Mouse (Mus musculus): ENCODE results near the gene Sorcs1. TPM values are rescaled to one million over a fixed set of nuclear protein-coding genes. Genes with fewer than 3 reads are reported as not detected.

The Sorcs1 gene
- total and polyA plus RNA-seq, 2 experiments from 2014 or later: 0.51 to 1.1 TPM

GRCm38 (mm10) chr19:50534031-50534430, 144.4 kb downstream of the Sorcs1 start:
- DNase-seq (ENCODE audit: low spot score) (no peak), ATAC-seq (ENCODE audit: insufficient read depth, low read depth) (no peak)
- Histone ChIP-seq H3K27me3 (ENCODE audit: control insufficient read depth, insufficient read depth, low read length) (no peaks in the 10 kb centered on the region), H3K4me1 (ENCODE audit: control insufficient read depth, insufficient read depth) (no peaks in the 10 kb centered on the region), H3K4me2 (ENCODE audit: low read depth, low read length) (no peak overlapping the region), H3K27ac (ENCODE audit: low read depth) (no peak overlapping the region), H3K36me3 (replicated peaks; ENCODE audit: control insufficient read depth, insufficient read depth, low read length) (no peaks in the 10 kb centered on the region), H3K4me3 (ENCODE audit: low read depth, low read length) (no peak overlapping the region), H3K9me3 (replicated peaks; ENCODE audit: control insufficient read depth, low read length) (no peaks in the 10 kb centered on the region), H3K9ac (replicated peaks; ENCODE audit: low read depth, low read length) (no peak overlapping the region)
- no peak for TF ChIP-seq CTCF (IDR thresholded peaks at IDR 0.05; ENCODE audit: low read depth)
- TF ChIP-seq EP300 (IDR thresholded peaks at IDR 0.05; ENCODE audit: low read depth): no peak
- WGBS: 67% methylated on average over 5 of the region's 5 CpGs

- ATAC-seq (ENCODE audit: insufficient read depth, low read depth): no peak
- Histone ChIP-seq H3K4me2 (ENCODE audit: low read depth, low read length) (no peak overlapping the region), H3K27ac (ENCODE audit: low read depth) (no peak overlapping the region), H3K4me1 (ENCODE audit: control insufficient read depth, insufficient read depth) (no peaks in the 10 kb centered on the region), H3K9ac (replicated peaks; ENCODE audit: low read depth, low read length) (no peak overlapping the region), H3K36me3 (replicated peaks; ENCODE audit: control insufficient read depth, insufficient read depth, low read length) (no peaks in the 10 kb centered on the region), H3K4me3 (ENCODE audit: low read depth, low read length) (no peak overlapping the region), H3K9me3 (replicated peaks; ENCODE audit: control insufficient read depth, low read length) (no peaks in the 10 kb centered on the region), H3K27me3 (ENCODE audit: control insufficient read depth, insufficient read depth, low read length) (no peaks in the 10 kb centered on the region)
- WGBS: 63% methylated on average over 3 of the region's 3 CpGs
- TF ChIP-seq CTCF (IDR thresholded peaks at IDR 0.05; ENCODE audit: low read depth) (no peak), EP300 (IDR thresholded peaks at IDR 0.05; ENCODE audit: low read depth) (no peak)
- no peak for DNase-seq (ENCODE audit: low spot score)
These were observed 150.6 kb downstream of the Sorcs1 start for GRCm38 (mm10) chr19:50527835-50528234.

- Histone ChIP-seq H3K36me3 (replicated peaks; ENCODE audit: control insufficient read depth, insufficient read depth, low read length) (no peaks in the 10 kb centered on the region), H3K27me3 (ENCODE audit: control insufficient read depth, insufficient read depth, low read length) (no peaks in the 10 kb centered on the region), H3K27ac (ENCODE audit: low read depth) (no peak overlapping the region), H3K4me2 (ENCODE audit: low read depth, low read length) (no peak overlapping the region), H3K9ac (replicated peaks; ENCODE audit: low read depth, low read length) (no peak overlapping the region), H3K9me3 (replicated peaks; ENCODE audit: control insufficient read depth, low read length) (no peaks in the 10 kb centered on the region), H3K4me1 (ENCODE audit: control insufficient read depth, insufficient read depth) (no peaks in the 10 kb centered on the region), H3K4me3 (ENCODE audit: low read depth, low read length) (no peak overlapping the region)
- no peak for ATAC-seq (ENCODE audit: insufficient read depth, low read depth)
- WGBS: 69% methylated on average over 8 of the region's 8 CpGs
- no peak for DNase-seq (ENCODE audit: low spot score)
- TF ChIP-seq EP300 (IDR thresholded peaks at IDR 0.05; ENCODE audit: low read depth): no peak
- no peak for TF ChIP-seq CTCF (IDR thresholded peaks at IDR 0.05; ENCODE audit: low read depth)
These were observed 152.4 kb downstream of the Sorcs1 start for GRCm38 (mm10) chr19:50526094-50526493.

- Histone ChIP-seq H3K27ac (ENCODE audit: low read depth) (no peak overlapping the region), H3K4me2 (ENCODE audit: low read depth, low read length) (no peak overlapping the region), H3K27me3 (ENCODE audit: control insufficient read depth, insufficient read depth, low read length) (no peaks in the 10 kb centered on the region), H3K9ac (replicated peaks; ENCODE audit: low read depth, low read length) (no peak overlapping the region), H3K9me3 (replicated peaks; ENCODE audit: control insufficient read depth, low read length) (no peaks in the 10 kb centered on the region), H3K4me1 (ENCODE audit: control insufficient read depth, insufficient read depth) (no peaks in the 10 kb centered on the region), H3K36me3 (replicated peaks; ENCODE audit: control insufficient read depth, insufficient read depth, low read length) (no peaks in the 10 kb centered on the region), H3K4me3 (ENCODE audit: low read depth, low read length) (no peak overlapping the region)
- WGBS: 58% methylated on average over 4 of the region's 4 CpGs
- ATAC-seq (ENCODE audit: insufficient read depth, low read depth) (no peak), DNase-seq (ENCODE audit: low spot score) (no peak)
- no peak for TF ChIP-seq CTCF (IDR thresholded peaks at IDR 0.05; ENCODE audit: low read depth)
These were observed 156.5 kb downstream of the Sorcs1 start for GRCm38 (mm10) chr19:50521943-50522342.

GRCm38 (mm10) chr19:50515059-50515673, 163.3 kb downstream of the Sorcs1 start:
- no peak for ATAC-seq (ENCODE audit: insufficient read depth, low read depth)
- TF ChIP-seq EP300 (IDR thresholded peaks at IDR 0.05; ENCODE audit: low read depth) (no peak), CTCF (IDR thresholded peaks at IDR 0.05; ENCODE audit: low read depth) (no peak)
- no peak overlapping the region for H3K4me2 ChIP-seq (ENCODE audit: low read depth, low read length)
- DNase-seq (ENCODE audit: low spot score): no peak
- no peak overlapping the region for H3K27ac ChIP-seq (ENCODE audit: low read depth)
- no peak overlapping the region for H3K9ac ChIP-seq (replicated peaks; ENCODE audit: low read depth, low read length)
- WGBS: 64% methylated on average over 10 of the region's 10 CpGs
- no peaks in the 10 kb centered on the region for H3K4me1 ChIP-seq (ENCODE audit: control insufficient read depth, insufficient read depth)
- no peaks in the 10 kb centered on the region for H3K27me3 ChIP-seq (ENCODE audit: control insufficient read depth, insufficient read depth, low read length)
- no peak overlapping the region for H3K4me3 ChIP-seq (ENCODE audit: low read depth, low read length)
- H3K9me3 ChIP-seq (replicated peaks; ENCODE audit: control insufficient read depth, low read length): no peaks in the 10 kb centered on the region
- H3K36me3 ChIP-seq (replicated peaks; ENCODE audit: control insufficient read depth, insufficient read depth, low read length): no peaks in the 10 kb centered on the region

GRCm38 (mm10) chr19:50514309-50514830, 164.1 kb downstream of the Sorcs1 start:
- WGBS: 73% methylated on average over 8 of the region's 8 CpGs
- Histone ChIP-seq H3K4me3 (ENCODE audit: low read depth, low read length) (no peak overlapping the region), H3K36me3 (replicated peaks; ENCODE audit: control insufficient read depth, insufficient read depth, low read length) (no peaks in the 10 kb centered on the region), H3K9me3 (replicated peaks; ENCODE audit: control insufficient read depth, low read length) (no peaks in the 10 kb centered on the region), H3K4me2 (ENCODE audit: low read depth, low read length) (no peak overlapping the region), H3K27me3 (ENCODE audit: control insufficient read depth, insufficient read depth, low read length) (no peaks in the 10 kb centered on the region), H3K27ac (ENCODE audit: low read depth) (no peak overlapping the region), H3K9ac (replicated peaks; ENCODE audit: low read depth, low read length) (no peak overlapping the region), H3K4me1 (ENCODE audit: control insufficient read depth, insufficient read depth) (no peaks in the 10 kb centered on the region)
- no peak for DNase-seq (ENCODE audit: low spot score)
- TF ChIP-seq EP300 (IDR thresholded peaks at IDR 0.05; ENCODE audit: low read depth): no peak
- no peak for TF ChIP-seq CTCF (IDR thresholded peaks at IDR 0.05; ENCODE audit: low read depth)
- ATAC-seq (ENCODE audit: insufficient read depth, low read depth): no peak
